ENCODE assay signal across 16 mouse cellular contexts in the genomic region with DNA sequence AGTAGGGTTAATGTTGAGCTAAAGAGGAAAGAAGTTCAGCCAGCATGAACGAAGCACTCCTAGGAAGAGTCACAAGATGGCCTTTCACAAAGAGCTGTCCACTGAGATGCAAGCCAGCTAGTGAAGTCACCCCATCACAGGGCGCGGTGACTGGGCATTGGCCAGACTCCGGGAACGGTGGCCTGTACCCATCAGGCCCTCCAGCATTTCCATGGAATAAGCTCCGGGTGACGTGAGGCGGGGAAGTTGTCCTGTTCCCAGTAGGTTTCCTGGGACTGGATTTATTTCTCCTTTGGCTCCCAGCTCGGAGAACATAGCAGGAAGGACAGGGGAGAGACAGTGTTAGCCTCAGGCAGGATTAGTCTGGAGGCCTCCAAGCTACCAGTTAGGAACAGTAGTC.
DNase-seq lines count a peak whose midpoint lies in the region; ATAC-seq and TF ChIP-seq lines count a peak whose summit lies in the region.
"Had no signal": no experiment of that assay in that cellular context is flagged by ENCODE, and none has a peak within 500 bp of the region (broad histone marks: within the 10 kb centered on the region; RNA-seq: fewer than 3 reads in every experiment).

No protein-coding gene starts in this region.

- H3K4me2 ChIP-seq in heart, embryonic 12.5 days, result no peak overlapping the region
- H3K4me2 ChIP-seq: heart, embryonic 15.5 days; liver, embryonic 12.5 days had no signal

- TF ChIP-seq POLR2A in heart, adult 2 months (IDR thresholded peaks at IDR 0.05; ENCODE audit: insufficient read depth, low read depth, low read length), result no peak

- no peaks in the 10 kb centered on the region for H3K9me3 ChIP-seq in heart, embryonic 12.5 days (replicated peaks)
- H3K9me3 ChIP-seq in embryonic facial prominence, embryonic 10.5 days, result no peaks in the 10 kb centered on the region
- H3K9me3 ChIP-seq: heart, embryonic 15.5 days; liver, embryonic 12.5 days had no signal

- ATAC-seq in heart, embryonic 12.5 days (ENCODE audit: insufficient number of reproducible peaks, low FRiP score), result no peak
- ATAC-seq: forebrain, postnatal 0 days; liver, embryonic 12.5 days; Patski had no signal

- no peak overlapping the region for H3K9ac ChIP-seq in heart, adult 2 months (ENCODE audit: low read depth, low read length)
- H3K9ac ChIP-seq in heart, embryonic 12.5 days, result no peak overlapping the region
- H3K9ac ChIP-seq: forebrain, postnatal 0 days; heart, embryonic 15.5 days; liver, embryonic 12.5 days had no signal

- peaks cover 3% of the 10 kb centered on the region for H3K4me1 ChIP-seq in heart, adult 2 months (ENCODE audit: control insufficient read depth, insufficient read depth, low read length)
- H3K4me1 ChIP-seq in heart, embryonic 12.5 days (replicated peaks), result peaks cover 12% of the 10 kb centered on the region
- H3K4me1 ChIP-seq in embryonic facial prominence, embryonic 10.5 days, result peaks cover 36% of the 10 kb centered on the region

- intact Hi-C loops in heart, adult 2 months (cut with DNase I), result no loop called here
- intact Hi-C loops in heart, postnatal 25 days (cut with DNase I), result no loop called here

- no peaks in the 10 kb centered on the region for H3K79me2 ChIP-seq in heart, adult 2 months (replicated peaks; ENCODE audit: control insufficient read depth, insufficient read depth, low read length)

- H3K36me3 ChIP-seq in heart, adult 2 months (ENCODE audit: control insufficient read depth, insufficient read depth, low read length), result no peaks in the 10 kb centered on the region
- no peaks in the 10 kb centered on the region for H3K36me3 ChIP-seq in heart, embryonic 12.5 days
- no peaks in the 10 kb centered on the region for H3K36me3 ChIP-seq in embryonic facial prominence, embryonic 10.5 days (replicated peaks)
- H3K36me3 ChIP-seq: heart, embryonic 15.5 days; liver, embryonic 12.5 days had no signal

- H3K27ac ChIP-seq in heart, adult 2 months, result peak overlapping the region; percentile 57
- no peak overlapping the region for H3K27ac ChIP-seq in heart, embryonic 12.5 days (ENCODE audit: poor library complexity, severe bottlenecking)
- H3K27ac ChIP-seq in embryonic facial prominence, embryonic 10.5 days (replicated peaks), result peak overlapping the region; percentile 75
- H3K27ac ChIP-seq: heart, embryonic 15.5 days; hindbrain, postnatal 0 days; liver, embryonic 12.5 days had no signal

- 75% methylated on average over 9 of the region's 9 CpGs for WGBS in heart, adult 2 months
- WGBS in heart, embryonic 12.5 days, result 82% methylated on average over 9 of the region's 9 CpGs
- WGBS in embryonic facial prominence, embryonic 10.5 days, result 81% methylated on average over 9 of the region's 9 CpGs

- H3K4me3 ChIP-seq in heart, adult 2 months, result no peak overlapping the region
- no peak overlapping the region for H3K4me3 ChIP-seq in heart, embryonic 12.5 days
- no peak overlapping the region for H3K4me3 ChIP-seq in embryonic facial prominence, embryonic 10.5 days
- H3K4me3 ChIP-seq: heart, embryonic 15.5 days; liver, embryonic 12.5 days had no signal

- peak; percentile 37; the same call in 1 of the 2 replicates for TF ChIP-seq EP300 in heart, adult 2 months (IDR thresholded peaks at IDR 0.05; ENCODE audit: insufficient read depth, low read depth, low read length)

- H3K27me3 ChIP-seq in heart, adult 2 months (ENCODE audit: control insufficient read depth, insufficient read depth, low read length), result no peaks in the 10 kb centered on the region
- H3K27me3 ChIP-seq in heart, embryonic 12.5 days (replicated peaks), result peaks cover 70% of the 10 kb centered on the region
- peaks cover 4% of the 10 kb centered on the region; the same call in 1 of the 2 replicates for H3K27me3 ChIP-seq in embryonic facial prominence, embryonic 10.5 days (replicated peaks; ENCODE audit: low read depth, poor library complexity, severe bottlenecking)
- H3K27me3 ChIP-seq: Patski had no signal

- DNase-seq in heart, adult 2 months, result peak; percentile 62 to 70
- no peak for DNase-seq in embryonic facial prominence, embryonic 10.5 days (ENCODE audit: low spot score)
- DNase-seq in gastrocnemius, adult 8-10 months (ENCODE audit: low spot score in 2 of 2), result peak; percentile 58 to 67
- peak; percentile 76 for DNase-seq in heart, postnatal 25 days (ENCODE audit: low spot score)
- DNase-seq in retina, postnatal 1 day, result no peak
- no peak for DNase-seq in yolk sac, embryonic 10.5 days (ENCODE audit: low spot score)
- DNase-seq: embryo, embryonic 11 days; forebrain, postnatal 0 days; kidney, adult 9 months; midbrain, embryonic 14.5 days; thymus, postnatal 14 days had no signal

- TF ChIP-seq CTCF in heart, adult 2 months (IDR thresholded peaks at IDR 0.05), result no peak

Comparison
In these comparisons a context has a peak if more than half of its experiments do, and no peak if none do; other contexts are left out.
1. DNase-seq: peak in heart, adult 2 months (2 of 2), gastrocnemius, adult 8-10 months (2 of 2) and heart, postnatal 25 days (single experiment); none in embryonic facial prominence, embryonic 10.5 days (single experiment), retina, postnatal 1 day (single experiment) and yolk sac, embryonic 10.5 days (single experiment).